Mouse (Mus musculus) liver, embryonic 18 days (tissue): ENCODE results near the gene Vmn1r180. TPM values are rescaled to one million over a fixed set of nuclear protein-coding genes. Genes with fewer than 3 reads are reported as not detected.

ENCODE experiments used
- polyA plus RNA-seq: library from polyadenylated mRNA; depleted of rRNA; stranded (reverse); fragments of >200 nt; gene quantifications from 2 replicates; pipeline ENCODE4 v1.2.3, GENCODE M21; 2012; rRNA removed

The Vmn1r180 gene
- not detected in 2 replicates for polyA plus RNA-seq

GRCm38 (mm10) chr7:23950332-23950731, at the start of gene Vmn1r180:
Vmn1r180 (plus strand) TSS chr7:23950632.

GRCm38 (mm10) chr7:23926678-23927077, 23.8 kb upstream of the Vmn1r180 start, which contains the start of gene Vmn1r179:
Vmn1r179 (plus strand) TSS chr7:23926978.

GRCm38 (mm10) chr7:23974315-23974714, 23.9 kb downstream of the Vmn1r180 start, which contains the start of gene Vmn1r181:
Vmn1r181 (plus strand) TSS chr7:23974615.

GRCm38 (mm10) chr7:24001391-24001790, 51.0 kb downstream of the Vmn1r180 start, which contains the start of gene V1rd19:
V1rd19 (plus strand) TSS chr7:24001691.

Other genes with a start within 250 kb of the Vmn1r180 start
- not detected in 2 replicates for gene Vmn1r173, start 249.9 kb upstream of the Vmn1r180 start, polyA plus RNA-seq
- gene Vmn1r174, start 198.4 kb upstream of the Vmn1r180 start, polyA plus RNA-seq = not detected in 2 replicates
- not detected in 2 replicates for gene Vmn1r175, start 140.0 kb upstream of the Vmn1r180 start, polyA plus RNA-seq
- gene Vmn1r176, start 113.3 kb upstream of the Vmn1r180 start, polyA plus RNA-seq = not detected in 2 replicates
- gene Vmn1r177, start 84.2 kb upstream of the Vmn1r180 start, polyA plus RNA-seq = not detected in 2 replicates
- not detected in 2 replicates for gene Vmn1r178, start 58.6 kb upstream of the Vmn1r180 start, polyA plus RNA-seq
- not detected in 2 replicates for gene Vmn1r179, start 23.7 kb upstream of the Vmn1r180 start, polyA plus RNA-seq
- not detected in 2 replicates for gene Vmn1r181, start 24.0 kb downstream of the Vmn1r180 start, polyA plus RNA-seq
- gene V1rd19, start 51.1 kb downstream of the Vmn1r180 start, polyA plus RNA-seq = not detected in 2 replicates
- gene Vmn1r183, start 102.6 kb downstream of the Vmn1r180 start, polyA plus RNA-seq = not detected in 2 replicates
- 5.7 and 6.0 TPM in 2 replicates for gene Zfp180, start 131.3 kb downstream of the Vmn1r180 start, polyA plus RNA-seq
- 0.49 and 0.68 TPM in 2 replicates for gene Zfp112, start 161.7 kb downstream of the Vmn1r180 start, polyA plus RNA-seq
- 2.6 and 2.7 TPM in 2 replicates for gene Zfp235, start 183.5 kb downstream of the Vmn1r180 start, polyA plus RNA-seq
- gene Zfp114, start 224.4 kb downstream of the Vmn1r180 start, polyA plus RNA-seq = 0.11 and 0.13 TPM in 2 replicates